Mouse (Mus musculus) olfactory bulb, adult 2 months (tissue): ENCODE data around the gene Fbxw8. TPM values are rescaled to one million over a fixed set of nuclear protein-coding genes. Genes with fewer than 3 reads are reported as not detected.

Source experiments
- H3K27ac ChIP-seq: fragments of 200-500 bp; 2 replicates; pipeline ENCODE4 v1.5.1; 2012; ENCODE audit warnings: low read depth, low read length; ENCODE audit not compliant: insufficient read depth
- H3K4me1 ChIP-seq: fragments of 200-500 bp; 2 replicates; pipeline ENCODE4 v1.6.1; 2012; ENCODE audit warnings: low read length; ENCODE audit not compliant: control insufficient read depth, insufficient read depth
- H3K4me3 ChIP-seq: fragments of 200-500 bp; 2 replicates; pipeline ENCODE4 v1.5.1; 2012; ENCODE audit warnings: mild to moderate bottlenecking, low read depth, low read length, moderate library complexity; ENCODE audit not compliant: insufficient read depth
- CTCF ChIP-seq: fragments of 200-500 bp; IDR thresholded peaks from 2 replicates; pipeline ENCODE4 v1.5.1; 2012; ENCODE audit warnings: low read depth, mild to moderate bottlenecking, low read length, moderate library complexity; ENCODE audit not compliant: insufficient read depth
- POLR2A ChIP-seq: fragments of 200-500 bp; IDR thresholded peaks from 2 replicates; pipeline ENCODE4 v1.6.1; 2012; ENCODE audit warnings: mild to moderate bottlenecking, low read depth, low read length, moderate library complexity; ENCODE audit not compliant: insufficient read depth
- WGBS: fragments of 180-500 bp; shearing (Covaris S2); methylation state at CpG from one replicate; pipeline ENCODE4 v1.1.7; 2018; 5-methylcytosine and 5-hydroxymethylcytosine counted together
- polyA plus RNA-seq: library from polyadenylated mRNA; stranded (reverse); fragments of >200 nt; gene quantifications from 2 replicates; pipeline ENCODE4 v1.2.4, GENCODE M21; 2012; ENCODE audit warnings: low replicate concordance; ENCODE audit not compliant: missing spikeins, insufficient read depth, insufficient read length

The Fbxw8 gene
- polyA plus RNA-seq, 1 experiment, result not detected

DNA sequence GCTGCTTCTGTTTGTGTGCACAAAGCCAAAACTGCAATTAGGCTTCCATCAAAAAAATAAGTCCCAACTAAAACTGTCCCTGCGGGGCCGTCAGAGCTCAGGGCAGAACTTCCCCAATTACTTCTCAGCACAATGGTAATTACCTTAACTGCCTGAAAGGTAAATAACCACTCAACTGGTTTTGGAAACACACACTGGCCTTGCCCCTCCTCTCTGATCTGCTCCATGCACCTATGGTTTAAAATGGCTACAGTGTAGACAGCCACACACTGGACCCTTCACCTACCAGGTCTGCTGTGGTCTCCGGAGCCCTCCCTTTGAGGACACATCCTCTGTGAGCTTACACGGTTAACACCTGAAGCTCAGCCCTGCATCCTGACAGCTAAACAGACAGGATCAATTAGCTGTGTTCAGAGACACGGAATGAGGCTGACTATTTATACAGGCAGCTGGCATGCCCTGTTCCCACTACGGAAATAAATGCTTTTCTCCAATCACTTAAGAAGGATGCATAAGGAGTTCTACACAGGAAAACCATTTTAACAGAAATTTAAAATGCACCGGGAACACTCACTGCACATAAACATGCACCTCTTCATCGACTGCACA, 55.3 kb downstream of the Fbxw8 start:
- H3K4me1 ChIP-seq, result peaks cover 4% of the 10 kb centered on the region; the same call in 1 of the 2 replicates
- no peak overlapping the region for H3K27ac ChIP-seq
- 63% methylated on average over 8 of the region's 8 CpGs for WGBS
- TF ChIP-seq CTCF (no peak), POLR2A (no peak)
- no peak overlapping the region for H3K4me3 ChIP-seq

DNA sequence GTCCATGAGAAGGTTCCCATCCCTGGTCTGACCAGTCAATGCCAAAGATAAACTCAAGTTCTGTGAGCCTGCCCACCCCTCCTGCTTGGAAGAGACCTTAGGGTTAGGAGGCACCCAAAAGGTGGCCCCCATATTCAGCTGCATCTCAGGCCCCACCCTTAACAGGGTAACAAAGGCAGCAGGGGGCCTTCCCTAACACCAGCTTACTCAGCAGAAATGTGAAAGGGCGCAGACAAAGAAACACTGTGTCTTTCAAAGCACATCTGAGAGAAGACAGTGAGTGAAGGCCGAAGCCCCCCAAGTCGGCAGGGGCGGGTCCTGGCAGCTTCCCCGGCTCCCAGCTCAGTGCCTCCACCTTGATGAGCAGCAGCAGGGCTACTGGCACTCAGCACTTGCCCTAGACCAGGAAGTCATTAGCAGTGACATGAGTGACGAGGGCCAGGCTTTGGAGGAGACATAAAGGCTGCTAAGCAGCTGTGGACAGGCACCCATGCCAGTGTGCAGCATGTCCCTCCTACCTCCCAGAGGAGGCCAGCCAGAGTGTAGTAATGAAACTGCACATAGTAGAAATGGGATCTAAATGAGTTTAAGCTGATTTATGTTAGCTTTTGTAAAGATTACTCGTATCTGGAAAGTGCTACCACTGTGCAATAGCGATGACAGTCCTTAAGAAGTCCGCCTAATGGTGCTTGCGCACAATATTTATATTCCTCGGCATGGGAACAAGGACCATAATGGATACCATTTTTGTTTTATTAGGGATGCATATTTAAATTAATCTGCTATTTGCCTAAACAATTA, 56.0 kb downstream of the Fbxw8 start:
- Histone ChIP-seq H3K4me3 (no peak overlapping the region), H3K27ac (no peak overlapping the region), H3K4me1 (peaks cover 4% of the 10 kb centered on the region; the same call in 1 of the 2 replicates)
- no peak for TF ChIP-seq CTCF
- no peak for TF ChIP-seq POLR2A
- WGBS, result 68% methylated on average over 11 of the region's 11 CpGs

DNA sequence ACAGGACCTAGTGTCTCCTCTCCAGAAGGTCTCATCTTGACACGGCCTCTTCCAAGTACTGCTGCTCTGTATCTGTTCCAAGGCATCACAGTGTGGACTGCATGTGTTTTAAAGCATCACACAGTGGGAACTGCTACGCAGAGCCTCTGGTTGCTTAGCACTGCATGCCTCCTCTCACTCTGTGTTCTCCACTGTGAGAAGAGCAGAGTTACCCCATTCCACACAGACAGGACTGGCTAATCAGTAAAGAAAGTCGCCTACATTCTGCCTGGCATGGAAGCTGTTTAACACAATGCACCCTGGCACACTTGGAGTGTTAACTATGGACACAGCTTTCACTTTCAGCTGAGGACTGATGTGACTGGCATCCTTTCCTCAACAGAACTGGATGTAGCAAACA, 58.9 kb downstream of the Fbxw8 start:
- TF ChIP-seq CTCF, result no peak
- TF ChIP-seq POLR2A, result no peak
- H3K27ac ChIP-seq, result no peak overlapping the region
- no peak overlapping the region for H3K4me3 ChIP-seq
- 66% methylated on average over 3 of the region's 3 CpGs for WGBS
- peaks cover 4% of the 10 kb centered on the region for H3K4me1 ChIP-seq

DNA sequence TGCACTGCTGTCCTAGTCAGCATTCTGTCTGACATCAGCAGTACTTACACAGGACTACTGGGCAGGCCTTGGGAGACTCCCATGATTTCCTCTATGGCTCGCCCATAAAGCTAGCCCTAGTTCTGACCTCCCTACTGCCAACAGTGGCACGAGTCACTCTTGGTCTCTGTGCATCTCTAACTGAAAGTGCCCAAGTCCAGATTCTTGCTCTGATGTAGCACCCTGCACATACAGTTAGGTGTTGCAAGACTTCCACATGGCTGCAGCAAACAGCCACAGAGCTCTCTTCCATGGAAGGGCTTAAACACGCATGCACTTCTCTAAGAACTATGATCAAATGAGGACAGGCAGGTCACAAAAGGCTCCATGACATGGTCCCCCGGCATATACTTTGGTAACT, 59.4 kb downstream of the Fbxw8 start:
- WGBS, result 87% methylated on average over 4 of the region's 4 CpGs
- Histone ChIP-seq H3K27ac (no peak overlapping the region), H3K4me3 (no peak overlapping the region), H3K4me1 (peaks cover 4% of the 10 kb centered on the region)
- TF ChIP-seq CTCF (no peak), POLR2A (no peak)

DNA sequence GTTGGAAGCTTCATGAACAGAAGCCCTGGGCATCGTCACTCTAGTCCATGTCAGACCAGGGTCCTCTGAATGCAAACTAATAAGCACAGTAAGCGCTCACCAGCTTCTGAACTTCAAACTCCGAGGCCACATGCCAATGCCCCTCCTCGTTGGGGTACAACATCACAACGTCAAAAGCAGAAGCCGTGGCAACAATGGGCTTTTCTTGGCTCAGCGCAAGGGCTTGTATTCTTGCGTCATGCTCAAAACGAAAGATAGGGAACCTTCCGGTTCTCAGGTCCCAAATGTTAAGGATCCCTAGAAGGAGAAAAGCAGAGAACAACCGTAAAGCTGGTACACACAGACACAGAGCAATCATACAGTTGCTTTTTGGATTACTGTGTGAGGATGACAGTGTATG, 59.8 kb downstream of the Fbxw8 start:
- 67% methylated on average over 11 of the region's 11 CpGs for WGBS
- Histone ChIP-seq H3K4me1 (peaks cover 4% of the 10 kb centered on the region), H3K27ac (no peak overlapping the region), H3K4me3 (no peak overlapping the region)
- no peak for TF ChIP-seq POLR2A
- TF ChIP-seq CTCF, result no peak

DNA sequence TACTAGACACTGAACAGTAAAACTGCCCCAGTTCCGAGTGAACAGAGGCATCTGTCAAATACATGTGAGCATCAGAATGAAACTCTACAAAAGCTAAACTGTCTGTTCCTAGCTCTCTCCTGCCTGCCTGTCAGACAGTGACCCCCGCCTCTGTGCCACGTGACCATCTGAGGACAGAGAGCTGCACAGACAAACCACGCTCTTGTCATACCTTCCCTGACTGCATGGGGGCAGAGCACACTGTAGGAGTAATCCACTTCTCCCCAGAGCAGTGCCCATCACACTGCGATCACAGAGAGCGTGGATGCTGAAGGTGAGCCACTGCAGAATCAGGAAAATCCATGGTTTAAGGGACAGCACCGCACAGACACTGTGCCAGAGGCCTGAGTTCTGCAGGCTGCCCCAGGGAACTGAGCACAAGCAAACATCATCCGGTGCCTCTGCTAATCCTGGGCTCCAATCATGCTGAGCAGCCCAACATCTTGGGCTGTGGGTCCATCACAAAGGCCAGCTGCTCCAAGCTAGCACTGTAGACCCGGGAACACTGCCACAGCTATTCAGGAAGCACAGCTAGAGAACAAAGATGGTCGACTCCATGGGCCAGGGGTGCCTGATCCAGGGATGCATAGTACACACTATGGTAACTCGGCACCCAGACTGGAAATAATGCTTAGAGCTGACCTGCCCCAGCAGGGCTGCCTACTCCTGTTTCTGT, 61.8 kb downstream of the Fbxw8 start:
- no peak for TF ChIP-seq POLR2A
- TF ChIP-seq CTCF, result no peak
- WGBS, result 57% methylated on average over 11 of the region's 11 CpGs

DNA sequence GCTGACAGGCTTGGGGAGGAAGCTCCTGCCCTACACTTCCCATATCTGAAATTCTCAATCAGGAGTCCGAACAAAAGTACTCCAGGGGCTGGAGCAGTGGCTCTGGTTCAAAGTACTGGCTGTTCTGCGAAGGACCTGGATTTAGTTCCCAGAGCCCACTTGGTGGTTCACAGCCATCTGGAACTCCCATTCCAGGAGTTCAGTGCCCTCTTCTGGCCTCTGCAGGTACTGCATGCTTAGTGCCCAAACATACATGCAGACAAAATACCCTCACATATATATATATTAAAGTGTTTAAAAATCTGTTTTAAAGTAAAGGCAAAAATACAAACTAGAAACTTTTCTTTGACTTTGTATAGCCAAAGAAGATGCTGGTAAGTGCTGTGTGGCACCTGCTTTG, 64.4 kb downstream of the Fbxw8 start:
- 98% methylated on average over 2 of the region's 2 CpGs for WGBS
- Histone ChIP-seq H3K4me3 (no peak overlapping the region), H3K4me1 (peaks cover 15% of the 10 kb centered on the region), H3K27ac (no peak overlapping the region)
- TF ChIP-seq POLR2A (no peak), CTCF (no peak)

More for the DNA sequence above, 61.8 kb downstream of the Fbxw8 start:
- Histone ChIP-seq H3K27ac (no peak overlapping the region), H3K4me3 (no peak overlapping the region), H3K4me1 (peaks cover 12% of the 10 kb centered on the region)

DNA sequence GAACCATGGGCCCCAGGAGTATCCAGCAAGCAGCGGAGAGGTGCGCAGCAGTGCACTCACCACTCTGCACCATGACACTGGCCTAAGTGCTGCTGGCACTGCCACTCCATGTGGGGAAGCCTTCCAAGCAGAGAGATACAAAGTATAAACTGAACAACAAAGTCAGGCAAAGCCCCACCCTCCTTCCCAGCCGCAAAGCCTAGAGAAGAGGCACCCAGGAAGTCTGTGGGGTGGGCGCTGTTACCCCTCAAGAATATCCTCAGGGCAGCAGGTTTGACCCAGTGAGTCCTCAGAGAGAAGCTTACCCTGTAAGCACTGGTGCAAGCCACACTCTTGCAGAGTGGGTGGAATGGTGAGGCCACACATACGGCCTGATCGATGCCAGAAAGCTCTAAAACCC, 65.2 kb downstream of the Fbxw8 start:
- Histone ChIP-seq H3K27ac (no peak overlapping the region), H3K4me3 (no peak overlapping the region), H3K4me1 (peaks cover 18% of the 10 kb centered on the region)
- TF ChIP-seq POLR2A (no peak), CTCF (no peak)
- 96% methylated on average over 6 of the region's 6 CpGs for WGBS

DNA sequence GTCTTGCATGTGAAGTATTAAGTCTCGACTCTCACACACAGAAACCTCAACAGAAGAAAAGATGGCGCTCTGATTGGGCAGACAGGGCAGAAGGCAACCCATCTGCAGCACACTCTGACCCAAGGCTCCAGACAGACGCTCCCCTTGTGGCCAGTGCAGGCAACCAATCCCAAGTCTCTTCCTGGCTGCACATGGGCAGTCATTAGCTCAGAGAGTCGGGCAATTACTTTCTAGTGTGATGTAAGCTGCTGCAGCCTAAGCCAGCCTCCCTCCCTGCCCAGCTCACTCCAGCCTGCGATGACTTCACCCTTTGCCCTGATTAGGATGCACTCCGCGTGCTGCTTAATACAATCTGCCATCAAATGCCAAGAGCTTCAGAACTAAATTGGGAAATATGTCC, 66.2 kb downstream of the Fbxw8 start:
- H3K27ac ChIP-seq, result no peak overlapping the region
- no peak overlapping the region for H3K4me3 ChIP-seq
- H3K4me1 ChIP-seq, result peaks cover 27% of the 10 kb centered on the region
- WGBS, result 42% methylated on average over 7 of the region's 7 CpGs
- TF ChIP-seq POLR2A (no peak), CTCF (no peak)
